Mouse (Mus musculus) kidney, adult 2 months (tissue): Measurements from ENCODE around the gene Rnf157.

Experiments
- CTCF ChIP-seq: fragments of 200-500 bp; conservative IDR thresholded peaks from 2 replicates; pipeline ENCODE4 v1.5.1; 2011; ENCODE audit warnings: low read depth, mild to moderate bottlenecking, control low read depth, low read length, moderate library complexity, mixed read lengths; ENCODE audit not compliant: insufficient read depth, insufficient read length
- POLR2A ChIP-seq: fragments of 200-500 bp; IDR thresholded peaks from one replicate; pipeline ENCODE4 v1.6.1; 2011; ENCODE audit warnings: low read depth, low read length, control low read depth

GRCm38 (mm10) chr11:116353535-116353934 lies 59.3 kb downstream of the Rnf157 start:
- no peak for TF ChIP-seq POLR2A
- no peak for TF ChIP-seq CTCF
